Mouse (Mus musculus) 416B (cell line): ENCODE measurements around the gene Vcp.
A peak's percentile ranks its signal among the peaks of the same experiment; 100 is the strongest.

Experiments
- DNase-seq: peaks from one replicate; pipeline ENCODE4 v3.0.0; 2011; ENCODE audit warnings: low read depth

Gene Vcp

DNA sequence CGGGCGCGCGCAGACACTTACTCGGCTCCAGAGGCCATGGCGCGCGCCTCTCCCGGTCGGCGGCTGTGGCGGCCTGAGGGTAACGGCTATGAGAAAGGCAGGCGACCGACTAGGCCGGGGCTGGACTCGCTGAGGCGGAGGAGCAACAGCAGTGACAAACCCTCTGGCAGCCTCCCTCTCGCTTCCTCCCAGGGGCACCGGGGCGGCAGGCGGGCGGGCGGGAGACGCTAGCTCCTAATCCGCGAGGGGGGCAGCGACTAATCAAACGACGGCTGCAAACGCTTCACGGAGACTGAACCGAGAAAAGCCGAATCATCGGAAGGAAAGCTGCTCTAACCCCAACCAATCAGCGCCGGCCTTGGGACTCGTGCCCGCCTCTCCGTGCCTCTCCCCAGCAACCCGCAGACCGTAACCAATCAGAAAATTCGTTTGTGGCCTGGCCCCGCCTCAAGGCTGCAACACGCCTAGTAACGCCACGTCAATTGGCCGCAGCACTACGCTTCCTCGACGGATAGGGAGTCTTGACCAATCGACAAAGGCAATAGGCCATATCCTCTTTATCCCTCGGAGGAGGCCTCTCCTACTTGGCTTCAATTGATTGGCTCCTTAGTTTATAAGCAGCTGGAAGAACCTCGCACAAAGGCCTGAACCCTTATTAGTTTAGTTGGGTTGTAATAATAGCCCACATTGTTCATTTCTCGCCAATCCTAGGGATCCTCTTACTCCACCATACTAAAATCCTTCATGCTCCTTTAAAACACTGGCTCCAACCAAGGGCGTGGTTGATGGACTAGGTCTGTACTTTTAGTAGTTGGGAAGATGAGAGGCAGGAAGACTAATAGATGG lies at the start of gene Vcp:
TSS of gene Vcp (minus strand) at position 367 of the 846 bp plus-strand sequence.
- DNase-seq, result peak; percentile 99

DNA sequence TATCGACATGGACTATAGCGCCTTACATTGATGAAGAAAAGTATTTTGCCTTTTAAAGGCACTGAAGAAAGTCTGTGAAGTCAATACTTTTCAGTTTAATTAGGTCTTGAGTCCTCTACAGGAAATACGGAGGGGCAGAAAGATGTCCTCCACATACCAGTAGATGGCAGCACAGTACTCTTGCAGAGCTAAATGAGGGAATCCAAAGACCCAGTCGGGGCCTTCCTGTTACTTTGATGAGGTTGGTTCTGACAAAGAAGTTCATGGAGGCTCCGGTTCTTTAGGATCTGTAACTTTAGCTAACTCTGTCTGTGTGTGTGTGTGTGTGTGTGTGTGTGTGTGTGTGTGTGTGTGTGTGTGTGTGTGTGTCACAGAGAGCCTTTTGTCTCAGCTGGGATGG lies 46.9 kb upstream of the Vcp start:
- peak; percentile 93 for DNase-seq

DNA sequence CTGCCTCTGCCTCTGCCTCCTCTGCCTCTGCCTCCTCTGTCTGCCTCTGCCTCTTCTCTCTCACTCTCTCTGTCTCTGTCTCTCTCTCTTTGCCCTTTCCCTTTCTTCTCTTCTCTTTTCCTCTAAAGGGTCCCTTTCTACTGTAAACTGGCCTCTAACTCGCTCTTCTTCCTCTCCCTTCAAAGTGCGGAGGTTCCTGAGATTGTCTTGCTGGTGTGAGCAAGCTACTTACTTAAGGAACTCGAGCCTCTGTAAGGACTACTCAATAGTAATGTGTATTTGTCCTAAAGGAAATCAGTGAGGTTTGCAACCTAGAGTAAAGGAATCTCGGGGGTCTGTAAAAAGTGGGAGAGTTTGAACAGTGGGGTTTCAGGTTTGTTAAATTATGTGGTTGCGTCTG lies 46.3 kb upstream of the Vcp start:
- DNase-seq, result no peak

DNA sequence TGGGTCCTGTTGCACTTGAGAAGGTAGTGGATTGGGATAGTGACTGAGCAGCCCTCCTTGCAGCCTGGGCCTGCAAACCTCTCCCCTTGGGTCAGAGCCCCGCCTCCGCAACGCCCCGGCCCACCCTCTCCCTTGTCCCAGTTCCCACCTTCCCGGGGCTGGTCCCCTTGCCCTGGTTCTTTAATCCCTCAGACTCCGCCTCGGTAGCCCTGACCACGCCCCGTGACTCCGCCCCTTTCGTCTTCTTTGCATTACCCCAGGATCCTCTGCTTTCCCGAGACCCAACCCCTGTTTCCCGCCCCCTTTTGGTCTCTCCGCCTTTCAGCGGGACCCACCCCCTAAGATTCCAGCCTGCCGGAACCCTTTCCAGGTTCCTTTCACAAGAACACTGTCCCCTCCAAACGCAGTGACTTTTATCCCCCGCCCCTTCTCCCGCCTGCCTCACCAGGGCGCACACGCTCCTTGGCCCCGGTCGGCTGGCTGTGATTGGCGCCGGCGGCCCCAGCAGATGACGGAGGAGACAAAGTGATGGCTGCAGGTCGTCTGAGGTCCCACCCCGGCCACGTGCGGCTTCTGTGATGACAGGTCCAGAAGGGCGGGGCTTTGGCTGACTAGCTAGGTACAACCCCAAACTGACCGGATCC lies 45.5 kb upstream of the Vcp start, which contains the start of gene Fam214b:
TSS of gene Fam214b (minus strand) at position 562 of the 644 bp plus-strand sequence.
- DNase-seq, result peak; percentile 97

DNA sequence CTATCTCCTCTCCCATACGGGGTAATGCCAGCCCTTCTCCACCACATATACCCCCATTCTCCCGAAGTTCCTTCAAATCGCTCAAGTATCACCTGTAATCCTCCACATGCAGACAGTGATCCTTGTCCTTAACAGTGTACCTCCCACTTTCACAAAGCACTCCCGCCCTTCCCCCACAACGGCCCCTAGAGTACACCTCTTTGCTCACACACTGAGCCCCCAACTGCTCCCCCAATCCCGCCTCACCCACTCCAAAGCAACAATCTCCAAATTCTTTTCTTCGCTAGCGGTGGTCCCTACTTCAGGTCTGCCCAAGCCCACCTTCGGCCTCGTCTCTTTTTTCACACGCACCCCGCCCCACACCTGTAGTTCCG lies 45.0 kb upstream of the Vcp start:
- DNase-seq, result no peak

DNA sequence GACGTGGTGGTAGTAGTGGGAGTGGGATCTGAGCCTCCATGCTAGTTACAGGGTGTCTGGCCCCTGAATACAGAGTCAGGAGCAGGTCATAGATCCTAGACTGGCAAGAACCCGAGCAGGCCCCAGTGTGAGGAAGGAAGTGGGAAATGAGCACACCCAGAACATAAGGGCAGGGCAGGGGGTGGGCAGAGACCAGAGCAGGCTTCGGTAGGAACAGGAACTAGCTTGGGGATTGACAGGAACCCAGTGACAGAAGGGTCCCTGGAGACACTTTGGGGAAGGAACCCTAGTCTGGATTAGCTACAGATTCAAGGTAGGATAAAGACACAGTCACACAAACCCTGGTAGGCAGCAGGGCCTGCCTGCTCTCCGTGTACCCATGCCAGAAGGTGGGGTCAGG lies 44.4 kb upstream of the Vcp start:
- DNase-seq, result peak; percentile 79

DNA sequence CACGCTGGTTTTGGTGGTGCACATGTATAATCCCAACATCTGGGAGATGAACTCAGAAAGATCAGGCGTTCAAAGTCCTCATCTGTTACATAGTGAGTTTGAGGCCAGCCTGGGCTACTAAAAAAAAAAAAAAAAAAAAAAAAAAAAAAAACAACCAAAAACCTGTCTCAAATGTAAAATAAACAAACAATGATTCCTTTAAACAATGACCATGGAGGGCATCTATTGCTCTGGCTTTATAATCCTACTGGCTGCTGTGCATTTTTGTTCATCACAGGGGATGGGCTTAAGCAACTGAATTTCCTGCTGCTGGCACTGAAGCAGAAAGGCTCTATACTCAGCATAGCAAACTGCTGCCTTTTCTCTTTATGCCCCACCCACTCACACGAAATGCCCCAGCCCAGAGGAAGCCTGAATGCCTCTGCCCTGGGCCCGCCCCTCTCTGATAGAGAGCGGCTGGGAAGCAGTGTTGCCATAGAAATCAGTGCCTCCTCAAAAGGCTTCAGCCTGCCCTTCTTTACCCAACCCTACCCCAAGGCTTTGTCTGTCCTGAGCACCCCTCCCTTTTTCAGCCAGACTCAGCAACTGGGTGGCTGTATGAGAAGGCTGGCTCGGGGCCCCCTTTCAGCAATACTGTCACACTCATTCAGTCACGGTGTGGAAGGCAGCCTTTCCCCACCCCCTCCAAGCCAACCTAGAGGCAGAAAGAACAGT lies 43.5 kb upstream of the Vcp start:
- DNase-seq, result peak; percentile 84

DNA sequence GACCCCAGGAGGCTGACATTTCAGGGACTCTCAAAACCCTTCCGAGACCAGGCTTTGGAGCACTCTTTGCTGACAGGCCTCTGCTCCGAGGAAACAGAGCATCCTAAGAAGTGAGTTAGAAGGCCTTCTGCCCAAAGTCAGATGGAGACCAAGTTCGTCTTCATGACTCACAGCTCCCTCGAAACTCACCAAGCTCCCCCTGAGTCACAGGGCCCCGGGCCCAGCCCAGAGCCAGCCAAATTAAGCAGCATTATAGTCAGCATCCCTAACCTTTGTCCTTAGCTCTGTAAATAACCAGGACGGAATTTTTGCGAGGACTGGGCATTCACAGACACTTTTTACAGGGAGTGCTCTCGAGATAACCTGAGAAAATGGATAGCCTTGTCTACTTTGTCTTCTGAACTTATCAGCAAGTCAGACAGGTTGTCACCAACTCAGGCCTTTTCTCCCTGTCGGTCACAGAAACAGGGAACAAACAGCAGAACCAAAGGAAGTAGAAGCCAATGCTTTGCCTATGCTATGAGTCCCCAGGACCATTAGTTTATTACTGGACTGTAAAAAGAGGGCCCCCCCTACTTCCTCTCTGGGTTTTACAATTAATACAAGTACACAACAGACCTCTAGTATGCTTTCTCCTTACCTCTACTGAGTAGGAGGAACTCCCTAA lies 40.7 kb upstream of the Vcp start:
- peak; percentile 47 for DNase-seq

DNA sequence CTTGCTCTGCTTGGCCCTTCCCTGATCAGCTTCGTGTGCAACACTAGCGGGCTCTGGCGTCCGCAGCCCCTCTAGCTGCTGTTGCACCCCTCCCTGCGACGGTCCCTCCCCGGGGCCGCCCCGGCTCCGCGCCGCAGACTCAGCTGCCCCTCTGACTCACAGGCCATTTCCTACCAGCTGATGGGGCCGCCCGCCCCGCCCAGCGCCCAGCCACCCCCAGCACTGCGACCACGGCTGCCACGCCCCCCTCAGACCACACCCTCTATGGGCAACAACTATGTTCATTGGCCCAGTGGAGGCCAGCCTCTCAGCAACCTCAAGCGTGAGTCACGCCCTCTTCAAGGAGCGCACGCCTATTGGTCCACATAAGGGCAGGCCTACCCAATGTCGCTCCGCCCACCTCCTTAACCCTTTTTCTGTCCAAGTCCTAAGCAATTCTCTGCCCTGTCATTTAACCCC lies 39.8 kb upstream of the Vcp start:
- peak; percentile 99 for DNase-seq

DNA sequence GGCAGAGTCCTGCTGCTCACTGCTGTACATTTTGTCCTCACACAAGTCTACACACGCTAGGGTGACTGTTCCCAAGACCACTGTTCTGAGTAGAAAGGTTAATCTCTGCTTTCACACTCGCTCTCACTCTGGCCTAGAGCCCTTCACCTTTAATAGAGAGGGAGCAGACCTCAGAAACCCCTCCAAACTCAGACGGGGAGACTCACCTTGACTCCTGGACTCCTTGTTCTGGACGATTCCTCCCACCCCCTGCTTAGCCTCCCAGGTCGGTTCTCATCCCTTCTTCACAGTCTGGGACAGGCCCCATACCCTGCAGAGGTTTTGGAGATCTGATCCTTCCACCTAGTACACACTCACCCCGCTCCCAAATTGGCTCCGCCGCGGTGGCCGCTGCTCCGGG lies 39.3 kb upstream of the Vcp start:
- no peak for DNase-seq

DNA sequence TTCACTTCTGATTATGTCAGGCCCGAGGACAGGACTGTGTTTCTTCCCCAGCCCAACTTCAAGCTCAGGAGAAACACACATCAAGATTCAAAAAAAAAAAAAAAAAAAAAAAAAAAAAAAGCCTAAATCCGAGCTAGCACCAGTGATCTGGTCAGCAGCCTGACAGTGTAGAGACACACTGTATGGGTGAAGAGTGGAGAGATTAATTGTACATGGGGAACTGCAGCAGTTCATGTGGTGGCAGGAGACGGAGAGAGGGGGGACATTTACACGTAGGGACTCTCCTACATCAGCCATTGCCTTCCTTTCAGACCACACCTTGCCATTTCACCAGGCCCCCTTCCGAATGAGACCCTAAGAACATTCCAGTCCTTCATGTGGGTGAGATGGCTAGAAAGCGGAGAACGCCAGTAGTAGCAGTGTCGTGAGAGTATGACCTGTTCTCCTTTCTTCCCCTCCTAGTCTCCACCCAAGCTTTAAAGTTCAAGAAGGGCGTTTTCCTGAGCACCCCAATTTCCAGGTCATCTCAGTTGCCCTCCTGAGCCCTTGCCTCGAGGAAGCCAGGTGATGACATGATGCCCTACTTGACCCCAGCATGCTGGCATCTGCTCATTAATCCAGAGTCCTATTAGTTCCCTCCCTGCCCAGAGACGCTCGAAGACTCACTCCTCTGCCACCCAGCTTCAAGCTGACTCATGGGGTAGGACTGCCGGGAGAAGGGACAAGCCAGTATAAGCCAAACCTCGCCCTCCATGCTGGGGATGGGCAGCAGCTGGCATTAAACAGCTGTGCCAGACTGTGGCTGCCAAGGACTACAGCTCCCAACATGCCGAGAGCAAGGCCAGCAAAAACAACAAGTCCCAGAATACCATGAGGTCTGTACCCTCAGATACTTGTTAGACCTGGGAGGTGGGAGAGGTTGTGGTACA lies 38.5 kb upstream of the Vcp start:
- DNase-seq, result peak; percentile 38

DNA sequence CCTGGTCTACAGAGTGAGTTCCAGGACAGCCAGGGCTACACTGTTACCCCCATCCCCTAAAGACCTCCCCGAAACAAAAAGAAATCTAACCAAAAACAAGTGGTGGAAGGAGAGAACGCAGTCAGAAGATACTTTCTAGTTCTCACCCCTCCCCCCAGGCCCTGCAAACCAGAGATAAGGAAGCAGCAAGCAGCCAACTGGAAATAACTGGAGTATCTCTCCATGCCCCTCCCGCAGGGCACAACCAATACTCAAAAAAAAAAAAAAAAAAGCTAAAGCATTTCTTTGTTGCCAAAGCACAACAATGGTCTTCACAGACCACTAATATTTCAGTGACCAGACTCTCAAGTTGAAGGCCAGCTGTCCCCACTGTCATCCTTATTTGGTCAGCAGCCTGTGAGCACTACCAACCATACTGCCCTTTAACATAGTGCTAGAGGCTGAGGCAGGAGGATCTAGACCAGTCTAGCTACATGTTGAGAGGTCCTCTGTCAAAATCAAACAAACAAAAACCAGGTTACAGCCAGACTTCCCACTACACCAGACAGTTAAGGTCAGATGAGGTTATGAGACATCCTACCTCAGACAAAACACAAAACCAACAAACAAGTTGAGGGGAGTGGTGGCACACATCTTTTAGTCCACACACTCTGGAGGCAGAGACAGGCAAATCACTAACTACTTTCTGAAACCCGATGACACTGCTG lies 37.7 kb upstream of the Vcp start:
- peak; percentile 66 for DNase-seq

DNA sequence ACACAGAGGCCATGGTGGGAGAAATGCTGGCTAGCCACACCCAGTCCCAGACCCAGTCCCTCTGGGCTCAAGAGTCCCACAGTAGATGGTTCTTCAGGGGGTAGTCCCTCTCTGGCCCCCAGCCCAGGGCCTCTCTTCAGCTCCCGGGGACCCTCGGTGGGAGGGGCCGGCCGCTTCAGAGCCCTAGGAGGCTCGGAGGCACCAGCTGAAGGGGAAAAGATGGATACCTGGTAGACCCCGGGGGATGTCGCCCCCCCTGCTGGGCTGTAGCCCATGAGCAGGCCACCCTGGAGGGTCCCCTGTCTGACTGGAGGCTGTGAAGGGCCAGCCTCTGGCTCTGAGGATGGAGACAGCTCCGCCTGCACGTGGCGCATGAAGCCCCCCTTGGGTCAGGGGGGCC lies 36.0 kb upstream of the Vcp start:
- DNase-seq, result no peak

DNA sequence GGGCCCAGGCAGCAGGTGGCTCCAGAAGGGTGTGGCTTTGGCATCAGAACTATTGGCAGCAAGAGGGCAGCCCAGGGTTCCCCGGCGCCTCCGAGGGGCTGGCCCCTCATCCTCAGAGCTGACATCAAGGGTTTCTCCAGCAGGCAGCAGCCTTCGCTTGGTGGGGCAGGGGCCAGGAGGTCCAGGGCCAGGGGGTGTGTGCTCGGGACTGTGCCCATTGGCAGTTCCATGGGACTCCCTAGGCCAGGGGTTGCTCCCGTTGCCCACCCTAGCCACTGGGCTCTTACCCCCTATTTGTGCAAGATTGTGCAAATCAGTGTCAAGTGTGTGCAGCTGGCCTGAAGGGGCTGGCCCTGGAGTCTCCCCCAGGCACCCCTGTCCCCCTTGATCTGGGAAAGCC lies 35.5 kb upstream of the Vcp start:
- DNase-seq, result no peak

DNA sequence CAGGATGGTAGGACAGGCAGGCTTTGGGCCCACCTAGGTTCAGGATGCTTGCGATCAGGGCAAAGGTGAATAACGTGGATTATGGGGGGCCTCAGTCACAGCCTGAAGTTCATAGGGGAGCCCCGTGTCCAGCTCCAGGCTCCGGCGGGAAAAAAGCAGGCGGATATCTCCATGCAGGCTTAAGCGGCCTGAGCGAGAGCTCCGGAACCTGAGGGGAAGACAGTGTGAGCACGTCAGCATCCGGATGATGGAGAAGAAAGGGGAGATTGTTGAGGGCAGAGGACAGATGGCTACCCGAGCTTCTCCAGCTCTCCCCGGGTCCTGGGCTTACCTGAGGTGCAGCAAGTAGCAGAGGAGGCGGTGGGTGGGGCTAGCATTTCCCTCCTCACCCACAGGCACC lies 33.2 kb upstream of the Vcp start:
- no peak for DNase-seq

DNA sequence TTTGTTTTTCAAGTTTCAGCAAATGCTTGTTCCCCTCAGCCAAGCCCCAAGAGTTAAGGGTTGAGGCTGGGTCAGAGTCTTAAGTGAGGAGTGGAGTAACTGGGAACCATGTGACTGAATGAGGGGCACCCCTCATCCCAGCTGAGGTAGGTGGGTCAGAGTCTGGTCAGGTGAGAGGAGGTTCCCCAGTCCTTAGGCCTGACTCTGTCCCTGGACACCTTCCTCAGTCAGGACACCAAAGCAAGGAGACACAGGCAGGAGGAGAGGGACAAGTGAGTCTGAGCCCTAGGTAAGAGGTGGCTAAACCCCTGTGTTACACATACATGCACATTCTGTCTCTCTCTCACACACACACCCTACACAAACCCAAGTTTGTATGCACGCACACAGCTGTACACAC lies 32.2 kb upstream of the Vcp start:
- DNase-seq, result no peak

DNA sequence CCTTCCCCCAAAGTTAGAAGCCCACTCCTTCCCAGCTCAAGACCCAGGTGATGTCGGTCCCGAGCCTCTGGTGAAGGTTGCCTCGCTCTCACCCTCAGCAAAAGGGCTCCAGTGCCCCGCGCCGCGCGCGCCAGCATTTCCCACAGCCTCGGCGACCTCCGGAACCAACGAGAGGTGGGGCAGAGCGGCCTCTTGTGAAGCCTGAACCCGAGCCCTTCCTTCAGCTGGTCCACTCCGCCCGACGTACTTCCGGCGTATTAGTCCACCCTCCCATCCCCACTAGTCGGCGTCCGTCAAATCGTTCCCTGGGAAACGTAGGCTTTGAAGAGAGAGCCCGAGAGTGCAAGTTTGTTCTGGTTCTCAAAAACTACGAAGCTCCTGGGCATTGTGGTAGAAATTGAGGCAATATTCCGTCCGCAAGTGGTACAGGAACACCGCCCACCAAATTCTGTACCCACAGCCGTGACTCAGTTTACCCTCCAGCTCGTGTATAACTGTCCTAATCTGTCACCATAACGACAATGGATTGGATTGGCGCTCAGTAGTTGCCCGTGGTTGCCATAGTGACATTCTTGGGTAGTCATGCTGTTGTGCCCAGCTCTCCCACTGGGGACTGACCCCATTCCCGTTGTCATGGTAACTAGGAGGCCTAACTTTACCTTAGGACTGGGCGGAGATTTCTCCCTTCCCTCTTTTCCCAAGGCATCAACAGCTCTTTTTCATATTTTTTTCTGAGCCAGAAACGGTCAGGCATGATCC lies 31.1 kb upstream of the Vcp start, which contains the start of gene Stoml2:
TSS of gene Stoml2 (minus strand) at position 474 of the 759 bp plus-strand sequence.
- DNase-seq, result peak; percentile 96

DNA sequence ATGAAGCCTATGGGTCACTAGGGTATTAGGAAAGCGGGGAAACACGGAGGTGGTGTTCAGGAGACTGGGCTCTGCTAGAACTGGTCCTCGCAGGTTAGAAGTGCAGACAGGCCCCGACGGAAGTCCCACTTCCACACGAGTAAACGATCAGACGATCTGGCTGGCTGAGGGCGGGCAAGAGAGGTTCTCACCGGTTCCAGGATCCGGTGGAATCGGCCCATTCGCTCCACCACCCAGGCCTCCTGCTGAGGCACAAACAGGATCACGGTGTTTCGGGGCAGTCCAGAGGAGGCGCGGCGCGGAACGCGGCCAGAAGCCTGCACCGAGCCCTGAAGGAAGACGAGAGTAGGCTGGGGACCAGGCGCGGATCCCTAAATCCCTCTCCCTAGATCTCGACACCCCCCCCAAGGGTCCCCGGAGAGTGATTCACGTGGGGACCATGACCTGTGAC lies 30.5 kb upstream of the Vcp start:
- peak; percentile 44 for DNase-seq

DNA sequence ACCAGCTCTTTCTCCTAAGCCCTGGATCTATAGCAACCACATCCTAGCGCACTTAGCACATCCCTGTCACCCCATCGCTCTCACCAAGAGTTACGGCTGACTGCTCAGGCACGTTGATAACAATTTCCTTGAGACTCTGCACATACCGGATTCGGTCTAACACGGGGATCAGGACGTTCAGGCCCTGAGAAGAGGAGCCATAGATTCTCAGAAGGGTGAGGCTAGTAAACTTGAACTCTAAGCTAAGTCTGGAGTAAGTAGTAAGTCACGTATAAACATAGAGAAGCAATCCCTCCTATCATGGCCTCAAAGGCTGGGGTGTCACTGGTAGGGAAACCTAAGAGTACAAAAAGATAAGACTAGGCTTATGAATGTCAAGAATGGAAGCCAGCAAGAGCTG lies 30.0 kb upstream of the Vcp start:
- no peak for DNase-seq

DNA sequence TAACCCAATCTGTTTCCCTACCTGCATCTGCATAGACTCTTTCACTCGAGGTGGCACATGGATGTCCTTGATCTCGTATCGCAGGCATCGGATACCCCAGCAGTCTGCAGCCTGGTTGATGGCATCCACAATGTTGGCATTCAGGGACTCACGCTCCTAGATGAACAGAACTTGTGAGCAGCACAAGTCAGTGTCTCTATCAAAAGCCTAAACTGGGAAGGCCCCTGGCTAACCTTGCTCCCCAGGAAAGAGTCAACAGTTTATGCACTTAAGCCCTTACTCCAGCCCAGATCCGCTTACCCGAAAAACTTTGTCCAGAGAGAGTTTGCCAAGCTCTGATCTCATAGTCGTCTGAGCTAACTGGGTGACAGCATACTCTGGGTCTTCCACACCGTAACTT lies 29.4 kb upstream of the Vcp start:
- no peak for DNase-seq
